Mouse (Mus musculus) NIH3T3 (cell line): ENCODE data around the gene Dgat2.

Experiments used
- DNase-seq: peaks from one replicate; pipeline ENCODE4 v3.0.0-alpha.2; 2012; ENCODE audit warnings: low read depth

The Dgat2 gene

GRCm38 (mm10) chr7:99137541-99137940, 45.0 kb downstream of the Dgat2 start:
- no peak for DNase-seq

GRCm38 (mm10) chr7:99136789-99137188, 45.7 kb downstream of the Dgat2 start:
- DNase-seq: no peak

DNA sequence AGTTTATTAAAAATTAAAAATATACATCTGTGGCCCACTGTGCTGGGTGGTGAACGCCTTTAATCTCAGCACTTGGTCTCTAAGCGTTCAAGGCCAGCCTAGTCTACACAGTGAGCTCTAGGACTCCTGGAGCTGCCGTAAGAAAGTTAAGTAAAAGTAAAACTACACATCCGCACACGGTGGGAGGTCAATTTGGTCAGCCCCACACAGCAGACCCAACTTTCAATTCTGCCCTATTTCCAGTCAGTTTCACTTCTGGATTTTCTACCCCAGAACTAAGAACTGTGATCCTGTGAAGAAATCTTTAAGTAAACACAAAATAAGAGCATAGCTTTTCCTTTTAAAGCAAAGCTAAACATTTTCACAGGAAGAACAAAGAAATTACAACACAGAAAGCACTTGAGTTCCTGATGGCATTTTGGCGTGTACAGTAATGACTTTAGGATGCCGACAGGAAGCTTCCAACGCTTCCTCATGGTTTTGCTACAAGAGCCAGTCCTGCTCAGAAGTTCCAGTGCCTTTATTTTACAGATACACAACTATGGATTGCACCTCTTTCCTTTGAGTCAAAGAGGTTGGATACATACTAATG, 48.6 kb downstream of the Dgat2 start:
- DNase-seq: no peak

GRCm38 (mm10) chr7:99132597-99132996, 49.9 kb downstream of the Dgat2 start:
- DNase-seq: no peak

- DNase-seq: peak; percentile 31
Measured at GRCm38 (mm10) chr7:99131819-99132353, 50.6 kb downstream of the Dgat2 start.

- no peak for DNase-seq
Measured at GRCm38 (mm10) chr7:99128965-99129364, 53.6 kb downstream of the Dgat2 start.

GRCm38 (mm10) chr7:99128020-99128950, 54.2 kb downstream of the Dgat2 start:
- no peak for DNase-seq

- DNase-seq: peak; percentile 21
Measured at GRCm38 (mm10) chr7:99126057-99126456, 56.5 kb downstream of the Dgat2 start.

DNA sequence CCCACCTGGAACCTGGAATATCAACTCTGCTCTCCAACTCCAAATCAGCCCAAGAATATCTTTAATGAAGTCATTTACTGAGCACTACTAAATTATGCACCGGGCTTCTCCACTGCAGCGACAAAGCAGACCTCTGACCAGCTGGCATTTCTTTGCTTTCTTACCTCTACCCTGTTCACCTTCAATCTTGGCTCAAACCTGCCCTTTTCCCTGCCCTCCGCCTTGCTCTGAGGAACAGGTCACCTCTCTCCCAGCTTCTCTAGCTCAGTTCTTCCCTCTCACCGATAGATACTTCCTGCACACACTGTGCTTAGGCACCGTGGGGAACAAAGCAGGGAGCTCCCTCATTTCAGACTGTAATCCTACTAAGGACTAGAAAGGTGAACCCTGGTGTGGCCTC, 59.9 kb downstream of the Dgat2 start:
- DNase-seq: no peak

DNA sequence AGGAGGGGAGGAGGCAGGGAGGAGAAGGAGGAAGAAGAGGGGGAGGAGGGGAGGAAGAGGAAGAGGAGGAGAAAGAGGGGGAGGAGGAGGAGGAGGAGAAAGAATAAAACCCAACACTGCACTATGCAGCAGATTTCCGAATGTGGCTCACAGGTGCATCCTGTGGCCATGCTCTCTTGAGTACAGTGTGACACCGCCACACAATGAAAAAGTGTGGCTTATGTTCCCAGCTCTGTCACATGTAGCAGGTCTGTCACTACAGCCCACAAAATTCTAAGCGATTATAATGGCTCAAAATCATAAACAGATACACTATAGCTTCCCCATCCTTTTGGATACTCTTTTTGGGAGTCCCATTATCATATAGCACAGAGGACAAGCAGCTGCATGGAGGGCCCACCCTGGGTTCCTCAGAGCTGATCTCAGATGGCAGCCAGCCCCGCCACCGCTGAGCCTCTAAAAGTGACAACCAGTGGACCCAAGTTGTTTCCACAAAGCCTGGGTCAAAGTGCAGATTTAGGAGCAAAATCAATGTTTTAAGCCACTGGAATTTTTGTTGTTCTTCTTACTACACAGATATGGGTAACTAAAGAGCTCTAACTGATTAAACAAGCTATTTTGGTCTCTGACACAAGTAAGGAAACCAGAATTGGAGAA, 61.5 kb downstream of the Dgat2 start:
- no peak for DNase-seq

DNA sequence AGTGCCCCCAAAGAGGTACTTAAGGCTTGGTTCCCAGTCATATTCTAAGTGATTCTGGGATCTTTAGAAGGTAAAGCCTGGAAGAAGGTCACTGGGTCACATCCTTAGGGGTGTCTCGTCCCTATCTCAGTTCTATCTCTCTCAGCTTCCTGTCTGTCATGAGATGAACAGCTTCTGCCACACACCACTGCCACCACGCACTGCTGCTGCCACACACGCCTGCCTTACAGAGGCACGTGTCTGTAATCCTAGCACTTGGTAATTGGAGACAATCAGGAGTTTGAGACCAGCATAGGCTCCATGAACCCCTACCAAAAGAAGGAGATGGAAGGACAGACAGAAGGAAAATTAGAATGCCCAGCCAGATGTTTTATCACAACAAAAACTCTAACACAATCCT, 62.4 kb downstream of the Dgat2 start:
- DNase-seq: no peak

GRCm38 (mm10) chr7:99116781-99117180, 65.7 kb downstream of the Dgat2 start:
- DNase-seq: no peak

- DNase-seq: no peak
Measured at GRCm38 (mm10) chr7:99114006-99114726, 68.4 kb downstream of the Dgat2 start.

DNA sequence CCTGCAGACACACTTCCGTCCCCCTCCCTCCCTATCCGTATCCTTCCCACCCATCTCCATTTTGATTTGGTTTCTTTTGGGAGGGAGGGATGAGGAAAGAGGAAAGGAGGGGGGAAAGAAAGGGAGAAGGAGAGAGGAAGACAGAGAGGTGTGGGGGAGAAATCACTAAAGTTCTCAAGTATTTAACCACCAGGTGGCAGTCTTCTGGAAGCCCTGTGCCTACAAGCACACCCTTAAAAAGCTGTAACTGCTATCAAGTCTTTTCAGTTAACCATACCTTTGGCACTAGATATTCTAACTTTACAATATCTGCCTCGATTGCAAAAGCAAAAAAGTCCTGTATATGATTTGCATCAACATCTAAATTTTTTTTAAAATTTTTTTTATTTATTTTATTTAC, 75.0 kb downstream of the Dgat2 start:
- peak; percentile 57 for DNase-seq

- DNase-seq: no peak
Measured at GRCm38 (mm10) chr7:99106714-99107270, 75.7 kb downstream of the Dgat2 start.
